10 mouse cellular contexts compared by ENCODE assay signal in genomic region chr6:50822236-50823151, GRCm38 (mm10).
A peak's percentile ranks its signal among the peaks of the same experiment; 100 is the strongest.
DNase-seq lines count a peak whose midpoint lies in the region; ATAC-seq and TF ChIP-seq lines count a peak whose summit lies in the region.
"Had no signal": no experiment of that assay in that cellular context is flagged by ENCODE, and none has a peak within 500 bp of the region (broad histone marks: within the 10 kb centered on the region; RNA-seq: fewer than 3 reads in every experiment).

No protein-coding gene starts in this region.

- TF ChIP-seq CTCF in stomach, postnatal 0 days (IDR thresholded peaks at IDR 0.05; ENCODE audit: low read depth): no peak

- no peak overlapping the region for H3K9ac ChIP-seq in stomach, embryonic 16.5 days (ENCODE audit: low read length)
- H3K9ac ChIP-seq in stomach, postnatal 0 days (ENCODE audit: low read length): no peak overlapping the region
- H3K9ac ChIP-seq in forebrain, embryonic 15.5 days (replicated peaks): no peak overlapping the region
- H3K9ac ChIP-seq in limb, embryonic 14.5 days (ENCODE audit: low read depth, low read length, severe bottlenecking): no peak overlapping the region
- H3K9ac ChIP-seq in neural tube, embryonic 15.5 days (replicated peaks): no peak overlapping the region

- no peaks in the 10 kb centered on the region for H3K36me3 ChIP-seq in stomach, embryonic 16.5 days (ENCODE audit: control insufficient read depth, insufficient read depth, low read length)
- no peaks in the 10 kb centered on the region for H3K36me3 ChIP-seq in stomach, postnatal 0 days (ENCODE audit: control insufficient read depth, insufficient read depth, low read length)
- no peaks in the 10 kb centered on the region for H3K36me3 ChIP-seq in forebrain, embryonic 15.5 days
- no peaks in the 10 kb centered on the region for H3K36me3 ChIP-seq in limb, embryonic 14.5 days (ENCODE audit: control insufficient read depth, insufficient read depth, low read length)
- H3K36me3 ChIP-seq in neural tube, embryonic 15.5 days: no peaks in the 10 kb centered on the region

- 51% methylated on average over 18 of the region's 18 CpGs for WGBS in stomach, embryonic 16.5 days
- WGBS in stomach, postnatal 0 days: 57% methylated on average over 18 of the region's 18 CpGs
- 45% methylated on average over 18 of the region's 18 CpGs for WGBS in forebrain, embryonic 15.5 days
- WGBS in limb, embryonic 14.5 days: 22% methylated on average over 18 of the region's 18 CpGs
- WGBS in neural tube, embryonic 15.5 days: 29% methylated on average over 18 of the region's 18 CpGs

- DNase-seq in stomach, postnatal 0 days (ENCODE audit: low spot score): no peak
- peak; percentile 58 for DNase-seq in limb, embryonic 14.5 days (ENCODE audit: low spot score)
- DNase-seq in cerebellum, postnatal 10 days: no peak
- no peak for DNase-seq in retina, embryonic 14.5 days (ENCODE audit: low spot score)
- DNase-seq in layer of hippocampus, adult 11-12 months (ENCODE audit: low spot score): no peak
- DNase-seq: gastrocnemius, postnatal 14 days; heart, postnatal 10 days had no signal

- no peak overlapping the region for H3K4me2 ChIP-seq in stomach, embryonic 16.5 days (ENCODE audit: low read depth, low read length)
- no peak overlapping the region for H3K4me2 ChIP-seq in stomach, postnatal 0 days (replicated peaks; ENCODE audit: low read depth)
- H3K4me2 ChIP-seq in forebrain, embryonic 15.5 days (replicated peaks): no peak overlapping the region
- H3K4me2 ChIP-seq in limb, embryonic 14.5 days (replicated peaks; ENCODE audit: low read depth, low read length, severe bottlenecking): no peak overlapping the region
- 0 out of 2 replicates have a peak overlapping the region, but pooled peaks have one; percentile 7 for H3K4me2 ChIP-seq in neural tube, embryonic 15.5 days

- TF ChIP-seq EP300 in stomach, postnatal 0 days (optimal IDR thresholded peaks at IDR 0.05): no peak

- H3K9me3 ChIP-seq in stomach, embryonic 16.5 days (replicated peaks; ENCODE audit: control insufficient read depth, low read length): no peaks in the 10 kb centered on the region
- H3K9me3 ChIP-seq in stomach, postnatal 0 days (ENCODE audit: control insufficient read depth, low read length): no peaks in the 10 kb centered on the region
- no peaks in the 10 kb centered on the region for H3K9me3 ChIP-seq in forebrain, embryonic 15.5 days
- H3K9me3 ChIP-seq in limb, embryonic 14.5 days (ENCODE audit: control insufficient read depth, low read length): no peaks in the 10 kb centered on the region
- no peaks in the 10 kb centered on the region for H3K9me3 ChIP-seq in neural tube, embryonic 15.5 days (replicated peaks)

- no peak overlapping the region for H3K4me3 ChIP-seq in stomach, embryonic 16.5 days (replicated peaks; ENCODE audit: low read length)
- H3K4me3 ChIP-seq in stomach, postnatal 0 days (ENCODE audit: low read depth, low read length): no peak overlapping the region
- no peak overlapping the region for H3K4me3 ChIP-seq in forebrain, embryonic 15.5 days
- H3K4me3 ChIP-seq in limb, embryonic 14.5 days (replicated peaks; ENCODE audit: low read length): no peak overlapping the region
- H3K4me3 ChIP-seq in neural tube, embryonic 15.5 days (replicated peaks): no peak overlapping the region

- H3K27me3 ChIP-seq in stomach, embryonic 16.5 days (ENCODE audit: control insufficient read depth, insufficient read depth, low read length): no peaks in the 10 kb centered on the region
- H3K27me3 ChIP-seq in stomach, postnatal 0 days (ENCODE audit: control insufficient read depth, insufficient read depth, low read length): no peaks in the 10 kb centered on the region
- H3K27me3 ChIP-seq in forebrain, embryonic 15.5 days: no peaks in the 10 kb centered on the region
- 0 out of 2 replicates have a peak, but pooled peaks cover 3% of the 10 kb centered on the region for H3K27me3 ChIP-seq in limb, embryonic 14.5 days (ENCODE audit: control insufficient read depth, insufficient read depth, low read length)
- no peaks in the 10 kb centered on the region for H3K27me3 ChIP-seq in neural tube, embryonic 15.5 days (replicated peaks)

- no peak for TF ChIP-seq POLR2A in limb, embryonic 14.5 days (IDR thresholded peaks at IDR 0.05; ENCODE audit: borderline replicate concordance, extremely low read depth, insufficient read depth, insufficient read length)

- no peak overlapping the region for H3K27ac ChIP-seq in stomach, embryonic 16.5 days (ENCODE audit: low read length)
- H3K27ac ChIP-seq in stomach, postnatal 0 days (replicated peaks): no peak overlapping the region
- peak overlapping the region; percentile 61 for H3K27ac ChIP-seq in forebrain, embryonic 15.5 days (replicated peaks)
- peak overlapping the region; percentile 57; the same call in 1 of the 2 replicates for H3K27ac ChIP-seq in limb, embryonic 14.5 days (replicated peaks; ENCODE audit: low read depth, low read length)
- peak overlapping the region; percentile 67 for H3K27ac ChIP-seq in neural tube, embryonic 15.5 days (replicated peaks)

- peak; percentile 6; the same call in 1 of the 2 replicates for ATAC-seq in stomach, embryonic 16.5 days (ENCODE audit: insufficient read depth, low FRiP score)
- no peak for ATAC-seq in stomach, postnatal 0 days (ENCODE audit: low FRiP score, low TSS enrichment)
- peak; percentile 49 for ATAC-seq in forebrain, embryonic 15.5 days (replicated peaks)
- peak; percentile 62 for ATAC-seq in limb, embryonic 14.5 days (ENCODE audit: low FRiP score, low read depth)
- ATAC-seq in neural tube, embryonic 15.5 days (ENCODE audit: low FRiP score): peak; percentile 67

- no peaks in the 10 kb centered on the region for H3K4me1 ChIP-seq in stomach, embryonic 16.5 days (ENCODE audit: control insufficient read depth, insufficient read depth, low read length)
- no peaks in the 10 kb centered on the region for H3K4me1 ChIP-seq in stomach, postnatal 0 days (replicated peaks; ENCODE audit: control insufficient read depth, insufficient read depth)
- H3K4me1 ChIP-seq in forebrain, embryonic 15.5 days: peaks cover 31% of the 10 kb centered on the region
- H3K4me1 ChIP-seq in limb, embryonic 14.5 days (ENCODE audit: control insufficient read depth, insufficient read depth, low read length): peaks cover 43% of the 10 kb centered on the region
- H3K4me1 ChIP-seq in neural tube, embryonic 15.5 days: peaks cover 44% of the 10 kb centered on the region

Comparison
In these comparisons a context has a peak if more than half of its experiments do, and no peak if none do; other contexts are left out.
1. H3K27ac ChIP-seq: peak in forebrain, embryonic 15.5 days (single experiment), limb, embryonic 14.5 days (single experiment) and neural tube, embryonic 15.5 days (single experiment); none in stomach, embryonic 16.5 days (single experiment) and stomach, postnatal 0 days (single experiment).